32 mouse cellular contexts compared by ENCODE assay signal in genomic region chr7:28070531-28071298, GRCm38 (mm10). TPM values are rescaled to one million over a fixed set of nuclear protein-coding genes. Genes with fewer than 3 reads are reported as not detected.
DNase-seq lines count a peak whose midpoint lies in the region; ATAC-seq and TF ChIP-seq lines count a peak whose summit lies in the region.
"Had no signal": no experiment of that assay in that cellular context is flagged by ENCODE, and none has a peak within 500 bp of the region (broad histone marks: within the 10 kb centered on the region; RNA-seq: fewer than 3 reads in every experiment).

Gene Fcgbp (plus strand): TSS chr7:28071236.

- ATAC-seq in intestine, embryonic 14.5 days (replicated peaks; ENCODE audit: low FRiP score, low TSS enrichment, low read depth): no peak; the same call in 1 of the 2 replicates
- ATAC-seq in intestine, postnatal 0 days: peak; percentile 67
- ATAC-seq in stomach, embryonic 16.5 days (ENCODE audit: insufficient read depth, low FRiP score): peak; percentile 65; the same call in 1 of the 2 replicates
- ATAC-seq: forebrain, postnatal 0 days; midbrain, embryonic 16.5 days; Patski had no signal

- H3K9ac ChIP-seq in intestine, embryonic 14.5 days (ENCODE audit: low read length): no peak within 1 kb of the TSS
- no peak within 1 kb of the TSS for H3K9ac ChIP-seq in intestine, postnatal 0 days (ENCODE audit: low read depth, low read length)
- no peak within 1 kb of the TSS; the same call in 1 of the 2 replicates for H3K9ac ChIP-seq in stomach, embryonic 16.5 days (ENCODE audit: low read length)
- H3K9ac ChIP-seq: embryonic facial prominence, embryonic 15.5 days; forebrain, embryonic 12.5 days; forebrain, postnatal 0 days; hindbrain, embryonic 13.5 days; liver, embryonic 14.5 days; lung, embryonic 15.5 days had no signal

- WGBS in intestine, embryonic 14.5 days: 84% methylated on average over 21 of the region's 21 CpGs
- WGBS in intestine, postnatal 0 days: 48% methylated on average over 21 of the region's 21 CpGs
- 71% methylated on average over 21 of the region's 21 CpGs for WGBS in stomach, embryonic 16.5 days

- no peak within 1 kb of the TSS for H3K27ac ChIP-seq in intestine, embryonic 14.5 days (ENCODE audit: low read depth)
- H3K27ac ChIP-seq in intestine, postnatal 0 days (ENCODE audit: low read depth, low read length): no peak within 1 kb of the TSS
- H3K27ac ChIP-seq in stomach, embryonic 16.5 days (ENCODE audit: low read length): peak within 1 kb of the TSS; percentile 55
- H3K27ac ChIP-seq: embryonic facial prominence, embryonic 15.5 days; forebrain, embryonic 12.5 days; hindbrain, embryonic 13.5 days; kidney, postnatal 0 days; liver, embryonic 14.5 days; lung, embryonic 15.5 days; midbrain, embryonic 10.5 days had no signal

- no peaks in the 10 kb centered on the region for H3K27me3 ChIP-seq in intestine, embryonic 14.5 days (replicated peaks; ENCODE audit: control insufficient read depth, insufficient read depth, low read length)
- H3K27me3 ChIP-seq in intestine, postnatal 0 days (replicated peaks; ENCODE audit: control insufficient read depth, insufficient read depth, low read length): no peaks in the 10 kb centered on the region
- H3K27me3 ChIP-seq in stomach, embryonic 16.5 days (ENCODE audit: control insufficient read depth, insufficient read depth, low read length): no peaks in the 10 kb centered on the region
- H3K27me3 ChIP-seq: embryonic facial prominence, embryonic 15.5 days; forebrain, embryonic 12.5 days; lung, embryonic 15.5 days had no signal

- no peak within 1 kb of the TSS for H3K4me2 ChIP-seq in intestine, embryonic 14.5 days (ENCODE audit: low read length)
- H3K4me2 ChIP-seq in intestine, postnatal 0 days (replicated peaks; ENCODE audit: low read depth): peak within 1 kb of the TSS; percentile 57
- H3K4me2 ChIP-seq in stomach, embryonic 16.5 days (ENCODE audit: low read depth, low read length): 0 out of 2 replicates have a peak within 1 kb of the TSS, but pooled peaks have one; percentile 6
- H3K4me2 ChIP-seq: embryonic facial prominence, embryonic 15.5 days; forebrain, embryonic 12.5 days; hindbrain, embryonic 13.5 days; lung, embryonic 15.5 days had no signal

- intact Hi-C loops in gastrocnemius, postnatal 14 days (cut with DNase I; ENCODE audit: low total_unique reads): no loop called here

- no peak for TF ChIP-seq CTCF in intestine, postnatal 0 days (IDR thresholded peaks at IDR 0.05; ENCODE audit: low read depth)

- peak; percentile 32 for DNase-seq in testis, postnatal 10 days (ENCODE audit: low spot score)
- DNase-seq in testis, postnatal 14 days (ENCODE audit: low spot score): no peak
- DNase-seq in intestine, embryonic 14.5 days (ENCODE audit: low spot score): no peak
- no peak for DNase-seq in right cerebral cortex, adult 18-20 months
- no peak for DNase-seq in gastrocnemius, postnatal 14 days
- DNase-seq: adrenal gland, postnatal 10 days; cerebellum, adult 11-12 months; cerebellum, postnatal 14 days; forebrain, postnatal 0 days; heart, postnatal 36 days; kidney, adult 2 months; kidney, postnatal 4 days; layer of hippocampus, postnatal 36 days; left cerebral cortex, postnatal 4 days; liver; thymus, postnatal 4 days had no signal

- no peak within 1 kb of the TSS for H3K4me3 ChIP-seq in intestine, embryonic 14.5 days (ENCODE audit: low read depth, low read length)
- H3K4me3 ChIP-seq in intestine, postnatal 0 days (ENCODE audit: low read depth, low read length): peak within 1 kb of the TSS; percentile 1; the same call in 1 of the 2 replicates
- H3K4me3 ChIP-seq in stomach, embryonic 16.5 days (replicated peaks; ENCODE audit: low read length): no peak within 1 kb of the TSS; the same call in 1 of the 2 replicates
- H3K4me3 ChIP-seq: embryonic facial prominence, embryonic 10.5 days; embryonic facial prominence, embryonic 15.5 days; forebrain, embryonic 12.5 days; hindbrain, embryonic 13.5 days; lung, embryonic 15.5 days; midbrain, embryonic 10.5 days had no signal

- H3K4me1 ChIP-seq in intestine, embryonic 14.5 days (replicated peaks; ENCODE audit: control insufficient read depth, insufficient read depth, low read length): no peaks in the 10 kb centered on the region
- 0 out of 2 replicates have a peak, but pooled peaks cover 3% of the 10 kb centered on the region for H3K4me1 ChIP-seq in intestine, postnatal 0 days (replicated peaks; ENCODE audit: control insufficient read depth, insufficient read depth, low read length)
- H3K4me1 ChIP-seq in stomach, embryonic 16.5 days (ENCODE audit: control insufficient read depth, insufficient read depth, low read length): 0 out of 2 replicates have a peak, but pooled peaks cover 2% of the 10 kb centered on the region
- H3K4me1 ChIP-seq: embryonic facial prominence, embryonic 15.5 days; forebrain, embryonic 12.5 days; hindbrain, embryonic 13.5 days; lung, embryonic 15.5 days; midbrain, embryonic 10.5 days had no signal

- no peaks in the 10 kb centered on the region for H3K9me3 ChIP-seq in intestine, embryonic 14.5 days (ENCODE audit: control insufficient read depth, low read length)
- no peaks in the 10 kb centered on the region for H3K9me3 ChIP-seq in intestine, postnatal 0 days (ENCODE audit: control insufficient read depth)
- H3K9me3 ChIP-seq in stomach, embryonic 16.5 days (replicated peaks; ENCODE audit: control insufficient read depth, low read length): no peaks in the 10 kb centered on the region
- H3K9me3 ChIP-seq: embryonic facial prominence, embryonic 10.5 days; embryonic facial prominence, embryonic 15.5 days; forebrain, embryonic 12.5 days; G1E; hindbrain, embryonic 13.5 days; lung, embryonic 15.5 days; midbrain, embryonic 10.5 days had no signal

- no peaks in the 10 kb centered on the region for H3K36me3 ChIP-seq in intestine, embryonic 14.5 days (ENCODE audit: control insufficient read depth, insufficient read depth, low read length)
- no peaks in the 10 kb centered on the region for H3K36me3 ChIP-seq in intestine, postnatal 0 days (ENCODE audit: control insufficient read depth, insufficient read depth)
- no peaks in the 10 kb centered on the region for H3K36me3 ChIP-seq in stomach, embryonic 16.5 days (ENCODE audit: control insufficient read depth, insufficient read depth, low read length)
- H3K36me3 ChIP-seq: embryonic facial prominence, embryonic 10.5 days; embryonic facial prominence, embryonic 15.5 days; forebrain, embryonic 12.5 days; G1E; hindbrain, embryonic 13.5 days; lung, embryonic 15.5 days; midbrain, embryonic 10.5 days had no signal

RNA-seq across cellular contexts. Expression of gene Fcgbp, which starts in this region (rescaled TPM):
- polyA plus RNA-seq in intestine, embryonic 14.5 days (2014; fragmentation: Nextera tagmentation; extraction: Ambion mirVana): 16.0 and 46.1 TPM in 2 replicates
- polyA plus RNA-seq in intestine, postnatal 0 days (2015; fragmentation: Nextera tagmentation; extraction: Ambion mirVana): 444 and 492 TPM in 2 replicates
- polyA plus RNA-seq in stomach, embryonic 16.5 days (2015; fragmentation: Nextera tagmentation; extraction: Ambion mirVana): 45.7 and 60.7 TPM in 2 replicates
- under 1 TPM in 1 of 2 experiments, not detected in 1; 0.12 TPM for total RNA-seq in gastrocnemius, postnatal 14 days (2021)
- total RNA-seq: adrenal gland, postnatal 10 days; heart, postnatal 36 days; megakaryocyte progenitor cell, adult 5-6 weeks had no signal
- polyA plus RNA-seq: C2C12; G1E; liver, embryonic 14.5 days; neural tube, embryonic 11.5 days had no signal
